Mouse (Mus musculus): Measurements from ENCODE around the gene Il27ra. TPM values are rescaled to one million over a fixed set of nuclear protein-coding genes. Genes with fewer than 3 reads are reported as not detected.

Il27ra gene
- polyA plus RNA-seq, 1 experiment from 2014 or later: 4.6 TPM

GRCm38 (mm10) chr8:84065037-84065436 is 22.6 kb upstream of the Il27ra start, which contains the start of gene Gm10643:
Gm10643 (minus strand) TSS chr8:84065137.
- Histone ChIP-seq H3K4me1 (peaks cover 34% of the 10 kb centered on the region), H3K9me3 (no peaks in the 10 kb centered on the region), H3K27ac (replicated peaks) (peak within 1 kb of the TSS; percentile 90), H3K9ac (peak within 1 kb of the TSS; percentile 88), H3K36me3 (no peaks in the 10 kb centered on the region), H3K4me3 (peak within 1 kb of the TSS; percentile 88), H3K4me2 (peak within 1 kb of the TSS; percentile 84), H3K27me3 (replicated peaks) (no peaks in the 10 kb centered on the region)
- WGBS: 82% methylated on average over 1 of the region's 1 CpGs
- ATAC-seq (ENCODE audit: extremely low read depth, insufficient number of reproducible peaks, low FRiP score, low TSS enrichment): no peak

GRCm38 (mm10) chr8:84063861-84064610 is 21.6 kb upstream of the Il27ra start:
- Histone ChIP-seq H3K4me2 (no peak overlapping the region), H3K9ac (no peak overlapping the region), H3K27me3 (replicated peaks) (no peaks in the 10 kb centered on the region), H3K9me3 (no peaks in the 10 kb centered on the region), H3K4me3 (no peak overlapping the region), H3K36me3 (no peaks in the 10 kb centered on the region), H3K27ac (replicated peaks) (no peak overlapping the region), H3K4me1 (peaks cover 24% of the 10 kb centered on the region)
- WGBS: 55% methylated on average over 8 of the region's 8 CpGs
- no peak for ATAC-seq (ENCODE audit: extremely low read depth, insufficient number of reproducible peaks, low FRiP score, low TSS enrichment)

GRCm38 (mm10) chr8:84060245-84060644 is 17.9 kb upstream of the Il27ra start:
- H3K27me3 ChIP-seq (replicated peaks): no peaks in the 10 kb centered on the region; the same call in 1 of the 2 replicates
- H3K4me3 ChIP-seq: no peak overlapping the region
- H3K27ac ChIP-seq (replicated peaks): no peak overlapping the region
- WGBS: 69% methylated on average over 2 of the region's 2 CpGs
- no peak overlapping the region for H3K9ac ChIP-seq
- H3K4me1 ChIP-seq: 0 out of 2 replicates have a peak, but pooled peaks cover 1% of the 10 kb centered on the region
- no peak for ATAC-seq (ENCODE audit: extremely low read depth, insufficient number of reproducible peaks, low FRiP score, low TSS enrichment)
- H3K36me3 ChIP-seq: no peaks in the 10 kb centered on the region
- H3K9me3 ChIP-seq: no peaks in the 10 kb centered on the region
- no peak overlapping the region for H3K4me2 ChIP-seq

GRCm38 (mm10) chr8:84059226-84059625 is 16.8 kb upstream of the Il27ra start:
- Histone ChIP-seq H3K4me2 (no peak overlapping the region), H3K27me3 (replicated peaks) (no peaks in the 10 kb centered on the region; the same call in 1 of the 2 replicates), H3K27ac (replicated peaks) (no peak overlapping the region), H3K4me1 (no peaks in the 10 kb centered on the region), H3K9ac (no peak overlapping the region), H3K4me3 (no peak overlapping the region), H3K36me3 (no peaks in the 10 kb centered on the region), H3K9me3 (no peaks in the 10 kb centered on the region)
- WGBS: 92% methylated on average over 2 of the region's 2 CpGs
- no peak for ATAC-seq (ENCODE audit: extremely low read depth, insufficient number of reproducible peaks, low FRiP score, low TSS enrichment)

- Histone ChIP-seq H3K4me2 (no peak overlapping the region), H3K36me3 (no peaks in the 10 kb centered on the region), H3K9me3 (no peaks in the 10 kb centered on the region), H3K27me3 (replicated peaks) (no peaks in the 10 kb centered on the region; the same call in 1 of the 2 replicates), H3K9ac (no peak overlapping the region), H3K27ac (replicated peaks) (no peak overlapping the region), H3K4me3 (no peak overlapping the region), H3K4me1 (peaks cover 3% of the 10 kb centered on the region)
- 77% methylated on average over 1 of the region's 1 CpGs for WGBS
- no peak for ATAC-seq (ENCODE audit: extremely low read depth, insufficient number of reproducible peaks, low FRiP score, low TSS enrichment)
Observed at GRCm38 (mm10) chr8:84057827-84058226, 15.4 kb upstream of the Il27ra start.

- Histone ChIP-seq H3K4me1 (peaks cover 25% of the 10 kb centered on the region), H3K4me2 (no peak overlapping the region), H3K4me3 (no peak overlapping the region), H3K9me3 (no peaks in the 10 kb centered on the region), H3K36me3 (no peaks in the 10 kb centered on the region), H3K27ac (replicated peaks) (0 out of 2 replicates have a peak overlapping the region, but pooled peaks have one; percentile 12), H3K9ac (no peak overlapping the region), H3K27me3 (replicated peaks) (peaks cover 6% of the 10 kb centered on the region; the same call in 1 of the 2 replicates)
- 80% methylated on average over 5 of the region's 5 CpGs for WGBS
- ATAC-seq (ENCODE audit: extremely low read depth, insufficient number of reproducible peaks, low FRiP score, low TSS enrichment): no peak
Observed at GRCm38 (mm10) chr8:84053229-84053628, 10.8 kb upstream of the Il27ra start.

- peaks cover 25% of the 10 kb centered on the region for H3K4me1 ChIP-seq
- peak overlapping the region; percentile 51 for H3K27ac ChIP-seq (replicated peaks)
- no peak overlapping the region for H3K4me2 ChIP-seq
- WGBS: 34% methylated on average over 3 of the region's 3 CpGs
- H3K4me3 ChIP-seq: no peak overlapping the region
- peak; percentile 54; the same call in 1 of the 2 replicates for ATAC-seq (ENCODE audit: extremely low read depth, insufficient number of reproducible peaks, low FRiP score, low TSS enrichment)
- no peaks in the 10 kb centered on the region for H3K9me3 ChIP-seq
- H3K9ac ChIP-seq: 0 out of 2 replicates have a peak overlapping the region, but pooled peaks have one; percentile 25
- peaks cover 6% of the 10 kb centered on the region; the same call in 1 of the 2 replicates for H3K27me3 ChIP-seq (replicated peaks)
- H3K36me3 ChIP-seq: no peaks in the 10 kb centered on the region
Observed at GRCm38 (mm10) chr8:84052746-84053145, 10.4 kb upstream of the Il27ra start.

- no peak overlapping the region for H3K27ac ChIP-seq (replicated peaks)
- 72% methylated on average over 5 of the region's 5 CpGs for WGBS
- H3K36me3 ChIP-seq: no peaks in the 10 kb centered on the region
Observed at GRCm38 (mm10) chr8:84048171-84048570, 5.8 kb upstream of the Il27ra start.

GRCm38 (mm10) chr8:84046505-84046904 is 4.1 kb upstream of the Il27ra start:
- WGBS: 72% methylated on average over 3 of the region's 3 CpGs
- Histone ChIP-seq H3K9me3 (peaks cover 4% of the 10 kb centered on the region; the same call in 1 of the 2 replicates), H3K4me1 (peaks cover 26% of the 10 kb centered on the region), H3K9ac (no peak overlapping the region), H3K27ac (replicated peaks) (no peak overlapping the region), H3K4me3 (no peak overlapping the region), H3K36me3 (no peaks in the 10 kb centered on the region), H3K27me3 (replicated peaks) (peaks cover 50% of the 10 kb centered on the region), H3K4me2 (no peak overlapping the region)
- ATAC-seq (ENCODE audit: extremely low read depth, insufficient number of reproducible peaks, low FRiP score, low TSS enrichment): no peak

More at GRCm38 (mm10) chr8:84048171-84048570, 5.8 kb upstream of the Il27ra start:
- no peak overlapping the region for H3K4me2 ChIP-seq
- H3K4me3 ChIP-seq: no peak overlapping the region
- no peak for ATAC-seq (ENCODE audit: extremely low read depth, insufficient number of reproducible peaks, low FRiP score, low TSS enrichment)
- H3K9me3 ChIP-seq: peaks cover 4% of the 10 kb centered on the region; the same call in 1 of the 2 replicates
- peaks cover 35% of the 10 kb centered on the region for H3K27me3 ChIP-seq (replicated peaks)
- peaks cover 30% of the 10 kb centered on the region for H3K4me1 ChIP-seq
- no peak overlapping the region for H3K9ac ChIP-seq

GRCm38 (mm10) chr8:84044900-84045299 is 2.5 kb upstream of the Il27ra start, which contains the start of gene Rln3:
Rln3 (minus strand) TSS chr8:84045000.
- 7% methylated on average over 9 of the region's 9 CpGs for WGBS
- peaks cover 64% of the 10 kb centered on the region for H3K27me3 ChIP-seq (replicated peaks)

GRCm38 (mm10) chr8:84044103-84044502 is 1.7 kb upstream of the Il27ra start:
- peaks cover 4% of the 10 kb centered on the region; the same call in 1 of the 2 replicates for H3K9me3 ChIP-seq
- peaks cover 64% of the 10 kb centered on the region for H3K27me3 ChIP-seq (replicated peaks)
- H3K4me2 ChIP-seq: 0 out of 2 replicates have a peak overlapping the region, but pooled peaks have one; percentile 45
- no peak for ATAC-seq (ENCODE audit: extremely low read depth, insufficient number of reproducible peaks, low FRiP score, low TSS enrichment)
- H3K4me3 ChIP-seq: no peak overlapping the region
- WGBS: 13% methylated on average over 7 of the region's 7 CpGs
- H3K27ac ChIP-seq (replicated peaks): no peak overlapping the region
- H3K36me3 ChIP-seq: no peaks in the 10 kb centered on the region
- H3K4me1 ChIP-seq: peaks cover 20% of the 10 kb centered on the region; the same call in 1 of the 2 replicates
- H3K9ac ChIP-seq: no peak overlapping the region

More at GRCm38 (mm10) chr8:84044900-84045299, 2.5 kb upstream of the Il27ra start, which contains the start of gene Rln3:
- Histone ChIP-seq H3K9me3 (peaks cover 4% of the 10 kb centered on the region; the same call in 1 of the 2 replicates), H3K4me2 (peak within 1 kb of the TSS; percentile 45), H3K36me3 (no peaks in the 10 kb centered on the region), H3K9ac (0 out of 2 replicates have a peak within 1 kb of the TSS, but pooled peaks have one; percentile 45), H3K27ac (replicated peaks) (no peak within 1 kb of the TSS), H3K4me1 (peaks cover 16% of the 10 kb centered on the region; the same call in 1 of the 2 replicates), H3K4me3 (peak within 1 kb of the TSS; percentile 23; the same call in 1 of the 2 replicates)
- ATAC-seq (ENCODE audit: extremely low read depth, insufficient number of reproducible peaks, low FRiP score, low TSS enrichment): no peak
